Mouse (Mus musculus): ENCODE data around the gene Fzr1. TPM values are rescaled to one million over a fixed set of nuclear protein-coding genes. Genes with fewer than 3 reads are reported as not detected.

Fzr1 gene
- total RNA-seq, 2 experiments from 2014 or later: 65.9 to 66.6 TPM

GRCm38 (mm10) chr10:81317273-81317672 is 61.0 kb downstream of the Fzr1 start:
- no peak for DNase-seq (ENCODE audit: extremely low spot score in 1 of 2, low spot score in 1 of 2)

- DNase-seq (ENCODE audit: extremely low spot score in 1 of 2, low spot score in 1 of 2): no peak
Observed at GRCm38 (mm10) chr10:81316338-81317060, 61.8 kb downstream of the Fzr1 start.

Small RNAs within 50 kb of the gene (microRNA-seq; reads per million reads assigned to microRNA genes)
- gene Mir1191b (0 to 0.20 reads per million in 2 experiments), gene Mir6913 (1.4 to 1.7 reads per million in 2 experiments)

Other genes with a start within 250 kb of the Fzr1 start
- gene Zbtb7a, start 243.3 kb downstream of the Fzr1 start, total RNA-seq (2021): 100 to 1,000 TPM in 1 of 2 experiments, 10 to 100 TPM in 1; 94.7 to 101 TPM
- gene Pias4, start 210.6 kb downstream of the Fzr1 start, total RNA-seq (2021): 10 to 100 TPM; 28.2 to 28.9 TPM
- gene Eef2, start 201.9 kb downstream of the Fzr1 start, total RNA-seq (2021): 100 to 1,000 TPM; 896 to 944 TPM
- 10 to 100 TPM; 71.7 to 71.8 TPM for gene Dapk3, start 195.5 kb downstream of the Fzr1 start, total RNA-seq (2021)
- not detected for gene 4930442H23Rik, start 194.7 kb downstream of the Fzr1 start, total RNA-seq (2021)
- under 1 TPM; 0.19 to 0.20 TPM for gene Nmrk2, start 176.5 kb downstream of the Fzr1 start, total RNA-seq (2021)
- 100 to 1,000 TPM; 154 to 155 TPM for gene Atcay, start 147.7 kb downstream of the Fzr1 start, total RNA-seq (2021)
- 10 to 100 TPM; 55.6 to 69.0 TPM for gene Zfr2, start 145.4 kb downstream of the Fzr1 start, total RNA-seq (2021)
- gene Matk, start 125.6 kb downstream of the Fzr1 start, total RNA-seq (2021): 100 to 1,000 TPM; 222 to 244 TPM
- gene Mrpl54, start 111.6 kb downstream of the Fzr1 start, total RNA-seq (2021): 10 to 100 TPM; 38.6 to 44.0 TPM
- gene Apba3, start 111.6 kb downstream of the Fzr1 start, total RNA-seq (2021): 10 to 100 TPM; 35.4 to 39.5 TPM
- 1 to 10 TPM in 1 of 2 experiments, under 1 TPM in 1; 0.86 to 1.2 TPM for gene Tjp3, start 86.9 kb downstream of the Fzr1 start, total RNA-seq (2021)
- 100 to 1,000 TPM; 306 to 318 TPM for gene Pip5k1c, start 85.6 kb downstream of the Fzr1 start, total RNA-seq (2021)
- 10 to 100 TPM; 28.1 to 30.0 TPM for gene Cactin, start 57.4 kb downstream of the Fzr1 start, total RNA-seq (2021)
- 1 to 10 TPM; 1.1 to 1.5 TPM for gene Tbxa2r, start 49.8 kb downstream of the Fzr1 start, total RNA-seq (2021)
- gene Gipc3, start 35.2 kb downstream of the Fzr1 start, total RNA-seq (2021): 1 to 10 TPM; 1.6 to 1.9 TPM
- 10 to 100 TPM; 31.3 to 31.6 TPM for gene Hmg20b, start 28.0 kb downstream of the Fzr1 start, total RNA-seq (2021)
- 10 to 100 TPM; 46.6 to 50.7 TPM for gene Mfsd12, start 21.0 kb downstream of the Fzr1 start, total RNA-seq (2021)
- 1 to 10 TPM; 1.1 to 1.2 TPM for gene 4930404N11Rik, start 12.7 kb downstream of the Fzr1 start, total RNA-seq (2021)
- 10 to 100 TPM; 79.1 to 87.1 TPM for gene Dohh, start 5.9 kb upstream of the Fzr1 start, total RNA-seq (2021)
- gene Gm48551, start 6.0 kb upstream of the Fzr1 start, total RNA-seq (2021): 1 to 10 TPM; 2.6 to 3.7 TPM
- gene Gm48552, start 10.5 kb upstream of the Fzr1 start, total RNA-seq (2021): 1 to 10 TPM; 3.2 to 4.7 TPM
- gene Smim24, start 14.5 kb upstream of the Fzr1 start, total RNA-seq (2021): 1 to 10 TPM; 1.4 to 3.1 TPM
- 10 to 100 TPM; 59.5 to 66.8 TPM for gene Nfic, start 77.1 kb upstream of the Fzr1 start, total RNA-seq (2021)
- 100 to 1,000 TPM; 255 to 311 TPM for gene Celf5, start 104.2 kb upstream of the Fzr1 start, total RNA-seq (2021)
- gene Ncln, start 117.9 kb upstream of the Fzr1 start, total RNA-seq (2021): 10 to 100 TPM; 83.0 to 94.6 TPM
- under 1 TPM; 0.35 to 0.54 TPM for gene S1pr4, start 121.6 kb upstream of the Fzr1 start, total RNA-seq (2021)
- 1 to 10 TPM; 2.4 to 3.2 TPM for gene Gna15, start 145.7 kb upstream of the Fzr1 start, total RNA-seq (2021)
- 100 to 1,000 TPM; 110 to 121 TPM for gene Gna11, start 166.7 kb upstream of the Fzr1 start, total RNA-seq (2021)
- gene Aes, start 181.0 kb upstream of the Fzr1 start, total RNA-seq (2021): 100 to 1,000 TPM; 692 to 732 TPM
- gene Tle2, start 196.0 kb upstream of the Fzr1 start, total RNA-seq (2021): 10 to 100 TPM; 22.5 to 32.3 TPM
- gene Tle6, start 222.6 kb upstream of the Fzr1 start, total RNA-seq (2021): 1 to 10 TPM; 1.7 to 4.1 TPM
- gene BC025920, start 227.8 kb upstream of the Fzr1 start, total RNA-seq (2021): 1 to 10 TPM; 4.2 to 4.4 TPM
- 10 to 100 TPM; 23.5 to 30.9 TPM for gene Sirt6, start 249.3 kb upstream of the Fzr1 start, total RNA-seq (2021)

All from layer of hippocampus, postnatal 25 days (tissue).